Mouse (Mus musculus) right cerebral cortex, postnatal 36 days (tissue): Measurements from ENCODE around the gene Tbx6.

ENCODE experiments used
- DNase-seq, 2 experiments: peaks; one replicate each; pipeline ENCODE4 v3.0.0; 2022; ENCODE audit warnings: low spot score in 2 of 2, mixed read lengths in 1 of 2

Gene Tbx6

GRCm38 (mm10) chr7:126780971-126781635, at the start of gene Tbx6:
Tbx6 (plus strand) TSS chr7:126781483.
- no peak for DNase-seq

GRCm38 (mm10) chr7:126736122-126736521, 45.2 kb upstream of the Tbx6 start:
- DNase-seq = no peak

GRCm38 (mm10) chr7:126739551-126739950, 41.7 kb upstream of the Tbx6 start:
- peak; percentile 67 to 84 for DNase-seq

- DNase-seq = no peak
Measured at GRCm38 (mm10) chr7:126740132-126740735, 41.0 kb upstream of the Tbx6 start.

- DNase-seq = no peak
Measured at GRCm38 (mm10) chr7:126740977-126741376, 40.3 kb upstream of the Tbx6 start.

GRCm38 (mm10) chr7:126741452-126741851, 39.8 kb upstream of the Tbx6 start:
- no peak for DNase-seq

- no peak for DNase-seq
Measured at GRCm38 (mm10) chr7:126741964-126742482, 39.3 kb upstream of the Tbx6 start.

GRCm38 (mm10) chr7:126746066-126746465, 35.2 kb upstream of the Tbx6 start:
- DNase-seq = no peak

- DNase-seq = no peak
Measured at GRCm38 (mm10) chr7:126746798-126747197, 34.5 kb upstream of the Tbx6 start.

GRCm38 (mm10) chr7:126748824-126749223, 32.5 kb upstream of the Tbx6 start:
- DNase-seq = no peak

- no peak for DNase-seq
Measured at GRCm38 (mm10) chr7:126749582-126750343, 31.5 kb upstream of the Tbx6 start.

- peak in 1 of 2 experiments; percentile 44 for DNase-seq
Measured at GRCm38 (mm10) chr7:126754866-126755265, 26.4 kb upstream of the Tbx6 start.

GRCm38 (mm10) chr7:126758539-126758938, 22.7 kb upstream of the Tbx6 start:
- no peak for DNase-seq

- DNase-seq = peak; percentile 81 to 84
Measured at GRCm38 (mm10) chr7:126759050-126759671, 22.1 kb upstream of the Tbx6 start, which contains the start of gene Mapk3. Mapk3 (plus strand) TSS chr7:126759601.

GRCm38 (mm10) chr7:126759672-126760390, 21.5 kb upstream of the Tbx6 start:
- DNase-seq = no peak

GRCm38 (mm10) chr7:126760391-126760802, 20.9 kb upstream of the Tbx6 start:
- no peak for DNase-seq

- no peak for DNase-seq
Measured at GRCm38 (mm10) chr7:126760956-126761355, 20.3 kb upstream of the Tbx6 start.

- no peak for DNase-seq
Measured at GRCm38 (mm10) chr7:126761529-126762067, 19.7 kb upstream of the Tbx6 start.

- DNase-seq = peak; percentile 61 to 79
Measured at GRCm38 (mm10) chr7:126762471-126763008, 18.7 kb upstream of the Tbx6 start.

- no peak for DNase-seq
Measured at GRCm38 (mm10) chr7:126765540-126765939, 15.7 kb upstream of the Tbx6 start.

- no peak for DNase-seq
Measured at GRCm38 (mm10) chr7:126766201-126766600, 15.1 kb upstream of the Tbx6 start, which contains the start of gene Gdpd3. Gdpd3 (plus strand) TSS chr7:126766334.
